Mouse (Mus musculus) spleen, postnatal 4 days (tissue): ENCODE results near the gene Rnase2a.
"Not testable (repeated sequence)": the region's sequence is repeated elsewhere in the genome, so short reads cannot be mapped to it uniquely, and the experiment has no call there.

Experiments
- DNase-seq, 2 experiments: peaks; one replicate each; pipeline ENCODE4 v3.0.0; 2022; ENCODE audit warnings: low spot score in 2 of 2

Rnase2a gene

GRCm38 (mm10) chr14:51256041-51256440, at the start of gene Rnase2a:
Gene Rnase2a, minus strand, starts transcription at chr14:51256112.
- no peak for DNase-seq

GRCm38 (mm10) chr14:51291505-51291904, 35.6 kb upstream of the Rnase2a start:
- no peak for DNase-seq

- DNase-seq = not testable (repeated sequence)
These were observed 22.6 kb upstream of the Rnase2a start for GRCm38 (mm10) chr14:51278515-51278914.

- no peak for DNase-seq
These were observed 12.8 kb upstream of the Rnase2a start for GRCm38 (mm10) chr14:51268677-51269076.

- peak; percentile 66 to 88 for DNase-seq
These were observed 10.2 kb upstream of the Rnase2a start for GRCm38 (mm10) chr14:51266113-51266512.

GRCm38 (mm10) chr14:51265667-51266066, 9.8 kb upstream of the Rnase2a start:
- no peak for DNase-seq

GRCm38 (mm10) chr14:51262397-51262796, 6.5 kb upstream of the Rnase2a start:
- no peak for DNase-seq

- no peak for DNase-seq
These were observed 3.8 kb upstream of the Rnase2a start for GRCm38 (mm10) chr14:51259741-51260140.

GRCm38 (mm10) chr14:51253569-51253968, 2.3 kb downstream of the Rnase2a start:
- no peak for DNase-seq

- not testable (repeated sequence) for DNase-seq
These were observed 3.7 kb downstream of the Rnase2a start for GRCm38 (mm10) chr14:51252206-51252605.

GRCm38 (mm10) chr14:51250348-51250747, 5.6 kb downstream of the Rnase2a start:
- DNase-seq = no peak

GRCm38 (mm10) chr14:51247736-51248135, 8.2 kb downstream of the Rnase2a start:
- DNase-seq = no peak

GRCm38 (mm10) chr14:51240899-51241298, 15.0 kb downstream of the Rnase2a start:
- DNase-seq = peak in 1 of 2 experiments; percentile 33

GRCm38 (mm10) chr14:51237488-51237887, 18.4 kb downstream of the Rnase2a start:
- not testable (repeated sequence) for DNase-seq

- not testable (repeated sequence) for DNase-seq
These were observed 26.3 kb downstream of the Rnase2a start for GRCm38 (mm10) chr14:51229657-51230056.

GRCm38 (mm10) chr14:51220075-51220474, 35.8 kb downstream of the Rnase2a start:
- DNase-seq = not testable (repeated sequence)
